Mouse (Mus musculus) stomach, postnatal 0 days (tissue): ENCODE measurements around the gene C1qtnf7.

Experiments
- CTCF ChIP-seq: IDR thresholded peaks from 2 replicates; pipeline ENCODE4 v1.5.1; 2016; ENCODE audit warnings: antibody characterized with exemption, low read depth, mild to moderate bottlenecking, moderate library complexity
- EP300 ChIP-seq: optimal IDR thresholded peaks from 2 replicates; pipeline ENCODE3; 2016; ENCODE audit warnings: antibody characterized with exemption

GRCm38 (mm10) chr5:43661997-43662961 is 146.9 kb downstream of the C1qtnf7 start, which contains the start of gene Cc2d2a:
- no peak for TF ChIP-seq EP300
- TF ChIP-seq CTCF = no peak; the same call in 1 of the 2 replicates
